Mouse (Mus musculus) spleen, adult 12 weeks (tissue): Measurements from ENCODE around the gene Itk.
"Not testable (repeated sequence)": the region's sequence is repeated elsewhere in the genome, so short reads cannot be mapped to it uniquely, and the experiment has no call there.

Experiments
- DNase-seq: peaks from one replicate; pipeline ENCODE4 v3.0.0; 2022; ENCODE audit warnings: low spot score

Gene Itk

GRCm38 (mm10) chr11:46389336-46390117 is at the start of gene Itk:
Gene Itk (minus strand): TSS chr11:46389515.
- peak; percentile 21 for DNase-seq

DNA sequence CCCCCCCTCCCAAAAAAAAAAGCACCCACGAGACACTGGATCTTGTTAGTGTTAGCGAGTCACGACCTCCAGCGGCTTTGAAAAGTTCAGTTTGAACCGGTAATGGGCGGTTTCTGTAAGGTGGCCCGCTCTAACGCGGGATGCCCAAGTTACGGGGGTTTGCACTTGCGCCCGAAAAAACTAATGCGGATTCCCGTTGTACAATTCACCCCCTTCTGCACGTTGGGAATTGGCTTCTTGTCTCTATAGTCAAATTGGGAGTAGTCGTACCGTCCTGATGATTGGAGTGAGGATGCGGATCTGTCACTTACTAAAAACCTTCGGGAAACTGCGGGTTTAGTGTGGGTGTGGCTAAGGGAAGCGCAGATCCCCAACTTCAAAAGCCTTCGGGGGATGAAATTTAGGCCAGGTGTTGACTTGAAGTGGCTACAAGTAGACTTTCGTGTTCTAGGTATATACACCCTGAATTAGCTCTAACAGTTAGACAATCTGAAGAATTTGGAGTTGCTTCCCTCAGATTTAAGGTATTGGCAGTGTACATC is 48.2 kb upstream of the Itk start:
- peak; percentile 66 for DNase-seq

GRCm38 (mm10) chr11:46436760-46437458 is 47.6 kb upstream of the Itk start, which contains the start of gene Med7:
Gene Med7 (plus strand): TSS chr11:46436925.
- DNase-seq, result peak; percentile 84

GRCm38 (mm10) chr11:46435363-46435762 is 46.0 kb upstream of the Itk start:
- no peak for DNase-seq

- DNase-seq, result peak; percentile 67
These were observed 41.8 kb upstream of the Itk start for GRCm38 (mm10) chr11:46431129-46431528.

DNA sequence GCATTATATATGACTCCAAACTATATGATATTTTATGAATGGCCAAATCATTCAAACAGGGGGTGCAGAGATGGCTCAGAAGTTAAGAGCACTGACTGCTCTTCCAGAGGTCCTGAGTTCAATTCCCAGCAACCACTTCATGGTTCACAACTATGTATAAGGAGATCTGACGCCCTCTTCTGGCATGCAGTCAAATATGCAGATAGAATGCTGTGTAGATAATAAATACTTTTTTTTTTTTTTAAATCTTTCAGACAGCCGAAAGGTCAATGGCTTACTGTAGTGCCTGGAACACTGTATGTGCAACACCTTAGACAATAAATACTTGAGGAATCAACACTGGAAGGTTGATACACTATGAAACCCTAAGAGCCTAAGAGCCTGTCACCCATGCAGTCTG is 40.8 kb upstream of the Itk start:
- no peak for DNase-seq

- not testable (repeated sequence) for DNase-seq
These were observed 38.8 kb upstream of the Itk start for GRCm38 (mm10) chr11:46428131-46428530.

GRCm38 (mm10) chr11:46421086-46421888 is 32.0 kb upstream of the Itk start:
- no peak for DNase-seq

DNA sequence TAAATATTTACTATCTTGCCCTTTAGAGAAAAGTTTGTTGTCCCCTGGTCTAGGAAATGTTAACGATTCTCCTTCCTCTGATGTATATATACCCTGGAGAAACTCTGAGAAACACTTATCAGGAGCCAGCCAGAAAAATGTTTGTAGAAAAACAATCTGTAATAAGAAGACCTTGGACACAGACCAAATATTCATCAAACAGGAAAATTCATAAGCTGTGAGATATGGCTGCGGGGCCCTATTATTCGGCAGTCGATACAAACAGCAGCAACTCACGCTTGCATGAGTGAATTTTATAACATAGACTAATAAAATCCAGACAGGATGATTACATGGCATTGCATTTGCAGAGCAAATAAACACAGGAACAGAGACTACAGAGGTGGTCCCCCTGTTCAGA is 29.5 kb upstream of the Itk start:
- DNase-seq, result no peak

DNA sequence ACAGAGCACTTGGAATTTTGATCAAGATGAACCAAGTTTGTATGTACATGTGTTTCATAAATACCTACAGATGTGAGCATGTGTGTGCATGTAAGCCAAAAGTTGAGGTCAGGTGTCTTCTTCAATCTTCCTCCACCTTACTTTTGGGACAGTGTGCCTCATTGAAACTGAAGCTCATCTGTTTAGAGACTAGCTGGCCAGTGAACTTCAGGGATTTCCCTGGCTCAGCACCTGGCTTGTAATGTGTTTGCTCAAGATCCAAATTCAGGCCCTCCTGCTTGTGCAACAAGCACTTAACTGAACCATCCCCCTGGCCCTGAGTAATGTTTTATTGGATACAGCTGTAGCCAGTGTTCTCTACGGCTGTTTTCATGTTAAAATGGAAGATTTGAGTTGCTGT is 29.1 kb upstream of the Itk start:
- no peak for DNase-seq

DNA sequence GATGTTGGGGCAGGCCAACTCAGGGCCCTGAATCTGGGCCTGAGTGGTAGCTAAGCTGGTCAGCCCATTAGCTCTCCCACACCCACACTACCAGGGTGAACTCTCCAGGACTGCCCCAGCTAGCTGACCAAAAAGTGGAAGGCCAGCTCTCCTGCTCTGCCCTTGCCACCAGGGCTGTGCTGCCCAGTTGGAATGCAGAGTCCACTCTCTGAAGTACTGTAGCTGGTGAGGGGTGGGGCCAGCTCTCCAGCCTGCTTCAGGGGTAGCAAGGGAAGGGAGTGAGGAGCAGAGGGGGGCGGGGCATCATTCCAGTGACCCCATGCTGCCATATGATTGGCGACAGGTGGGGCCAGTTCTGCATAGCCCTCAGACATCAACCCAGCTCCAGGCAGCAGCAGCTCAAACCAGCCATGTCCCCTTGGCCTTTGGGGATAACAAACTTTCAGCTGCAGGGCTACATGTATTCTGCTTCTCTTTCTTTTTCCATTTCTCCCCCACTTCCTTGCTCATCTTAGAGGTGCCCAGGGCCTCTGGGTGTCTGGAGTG is 20.8 kb upstream of the Itk start:
- DNase-seq, result no peak

DNA sequence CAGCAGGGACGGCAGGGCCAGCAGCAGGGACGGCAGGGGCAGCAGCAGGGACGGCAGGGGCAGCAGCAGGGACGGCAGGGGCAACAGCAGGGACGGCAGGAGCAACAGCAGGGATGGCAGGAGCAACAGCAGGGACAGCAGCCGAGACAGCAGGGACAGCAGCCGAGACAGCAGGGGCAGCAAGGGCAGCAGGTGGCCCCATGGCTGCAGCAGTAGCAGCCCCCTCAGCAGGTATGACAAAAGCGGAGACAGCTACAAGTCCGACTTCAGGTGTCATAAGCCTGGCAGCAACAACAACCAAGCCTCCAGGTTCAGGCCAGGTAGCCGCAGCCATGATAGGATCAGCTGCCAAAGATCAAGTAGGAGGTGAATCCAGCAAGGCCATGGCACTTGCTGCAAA is 17.4 kb upstream of the Itk start:
- DNase-seq, result no peak

GRCm38 (mm10) chr11:46404986-46405385 is 15.7 kb upstream of the Itk start:
- DNase-seq, result no peak

DNA sequence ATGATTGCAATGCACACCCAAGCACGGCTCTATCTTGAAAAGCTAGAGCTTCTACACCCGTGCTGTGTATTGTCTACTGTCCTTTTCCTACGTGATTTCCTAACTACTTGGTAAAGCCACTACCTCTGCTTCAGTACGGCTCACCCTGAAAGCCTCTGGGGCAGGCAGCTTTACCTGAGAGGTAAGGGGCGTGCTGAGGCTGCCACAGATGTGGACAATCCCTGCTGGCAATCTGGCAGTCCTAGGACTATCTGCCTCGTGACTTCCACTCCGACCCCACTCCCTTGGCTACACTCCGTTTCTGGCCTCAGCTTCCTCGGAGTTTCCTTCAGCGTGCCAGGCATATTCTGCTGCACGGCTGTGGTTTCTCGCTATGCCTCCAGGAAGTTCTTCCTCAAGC is 12.2 kb upstream of the Itk start:
- DNase-seq, result no peak

- peak; percentile 21 for DNase-seq
These were observed 9.6 kb upstream of the Itk start for GRCm38 (mm10) chr11:46398933-46399383.

DNA sequence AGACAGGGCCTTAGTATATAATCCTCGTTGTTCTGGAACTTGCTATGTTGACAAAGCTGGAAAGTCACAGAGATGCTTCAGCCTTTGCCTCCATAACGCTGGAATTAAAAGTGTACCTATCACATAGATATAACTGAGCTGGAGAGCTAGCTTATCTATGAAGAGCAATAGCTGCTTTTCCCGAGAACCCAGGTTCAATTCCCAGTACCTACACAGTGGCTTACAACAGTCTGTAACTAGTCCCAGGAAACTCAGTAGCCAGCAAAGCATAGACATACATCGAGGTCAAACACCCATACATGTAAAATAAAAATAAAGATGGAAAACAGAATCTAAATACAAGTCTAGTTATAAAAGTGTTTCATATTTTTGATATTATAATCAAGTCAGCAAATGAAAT is 9.2 kb upstream of the Itk start:
- DNase-seq, result no peak

GRCm38 (mm10) chr11:46397900-46398299 is 8.6 kb upstream of the Itk start:
- DNase-seq, result no peak

GRCm38 (mm10) chr11:46396860-46397179 is 7.5 kb upstream of the Itk start:
- DNase-seq, result no peak

GRCm38 (mm10) chr11:46396167-46396859 is 7.0 kb upstream of the Itk start, which contains the start of gene Fam71b:
Gene Fam71b (plus strand): TSS chr11:46396559.
- DNase-seq, result no peak

DNA sequence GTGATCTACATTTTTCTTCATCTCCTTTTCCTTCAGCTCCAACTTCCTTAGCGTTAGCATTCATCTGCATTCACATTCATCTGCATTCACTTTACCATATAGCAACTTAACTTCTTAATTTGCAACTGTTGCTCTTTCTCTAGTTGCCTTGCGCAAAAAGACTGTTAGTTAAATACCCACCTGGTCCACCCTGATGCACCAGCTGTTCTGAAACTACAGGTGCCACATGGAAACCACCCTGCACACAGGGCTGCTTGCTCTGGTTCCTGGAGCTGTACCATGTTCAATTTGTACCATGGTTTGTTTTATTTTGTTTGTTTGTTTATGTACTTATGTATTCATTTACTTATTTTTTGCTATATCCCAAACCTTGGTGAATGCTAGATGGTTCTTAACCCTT is 6.4 kb upstream of the Itk start:
- DNase-seq, result no peak

GRCm38 (mm10) chr11:46395088-46395487 is 5.8 kb upstream of the Itk start:
- no peak for DNase-seq
